Mouse (Mus musculus) erythroblast, embryonic 14.5 days (primary cell): ENCODE data around the gene Npy. TPM values are rescaled to one million over a fixed set of nuclear protein-coding genes. Genes with fewer than 3 reads are reported as not detected.

Experiments used
- H3K27me3 ChIP-seq: 2 replicates; pipeline ENCODE4 v1.6.1; 2012; ENCODE audit warnings: inconsistent platforms; ENCODE audit not compliant: control insufficient read depth
- H3K36me3 ChIP-seq: 2 replicates; pipeline ENCODE4 v1.6.1; 2012; ENCODE audit warnings: mild to moderate bottlenecking, inconsistent platforms; ENCODE audit not compliant: control insufficient read depth
- H3K4me1 ChIP-seq: 2 replicates; pipeline ENCODE4 v1.6.1; 2012; ENCODE audit warnings: inconsistent platforms; ENCODE audit not compliant: control insufficient read depth
- H3K4me3 ChIP-seq: replicated peaks from 2 replicates; pipeline ENCODE3; 2012; ENCODE audit warnings: moderate library complexity, mild to moderate bottlenecking, inconsistent platforms
- H3K9me3 ChIP-seq: 2 replicates; pipeline ENCODE4 v1.6.1; 2012; ENCODE audit warnings: low read length, inconsistent platforms, mixed read lengths; ENCODE audit not compliant: control insufficient read depth
- GATA1 ChIP-seq: IDR thresholded peaks from 2 replicates; pipeline ENCODE4 v1.6.1; 2012; ENCODE audit warnings: low read length, inconsistent platforms, mixed read lengths
- TAL1 ChIP-seq: IDR thresholded peaks from 3 replicates; pipeline ENCODE4 v1.6.1; 2012; ENCODE audit warnings: low read length, inconsistent platforms, mixed read lengths
- polyA plus RNA-seq: library from polyadenylated mRNA; stranded (reverse); fragments of >175 nt; gene quantifications from 2 replicates; pipeline ENCODE4 v1.2.3, GENCODE M21; 2012

Npy gene
- polyA plus RNA-seq, 1 experiment, result 0.35 TPM

GRCm38 (mm10) chr6:49871071-49871470 lies 48.6 kb downstream of the Npy start:
- no peaks in the 10 kb centered on the region for H3K9me3 ChIP-seq
- no peaks in the 10 kb centered on the region for H3K4me1 ChIP-seq
- H3K36me3 ChIP-seq, result no peaks in the 10 kb centered on the region
- no peaks in the 10 kb centered on the region for H3K27me3 ChIP-seq
- TF ChIP-seq TAL1 (no peak), GATA1 (no peak)
- no peak overlapping the region for H3K4me3 ChIP-seq

DNA sequence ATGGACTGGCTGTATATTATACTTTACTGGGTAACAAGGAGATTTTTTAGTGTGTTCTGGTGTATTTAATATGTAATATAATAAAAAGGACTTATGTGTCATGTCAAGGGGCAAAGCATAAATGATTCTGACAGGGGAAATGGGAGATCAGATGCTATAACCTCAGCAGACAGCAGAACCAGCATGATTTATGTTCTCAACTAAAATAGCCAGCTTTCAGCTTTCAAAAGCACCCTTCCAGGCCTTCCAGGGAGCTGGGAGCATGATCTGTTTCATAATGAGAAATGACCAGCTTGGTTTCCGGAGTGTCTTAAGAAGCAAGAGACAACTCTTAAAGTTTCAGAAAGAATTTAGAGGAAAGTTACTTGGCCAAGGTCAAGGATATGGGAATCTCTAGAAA lies 51.0 kb downstream of the Npy start:
- Histone ChIP-seq H3K9me3 (no peaks in the 10 kb centered on the region), H3K4me1 (no peaks in the 10 kb centered on the region), H3K4me3 (no peak overlapping the region), H3K27me3 (no peaks in the 10 kb centered on the region), H3K36me3 (no peaks in the 10 kb centered on the region)
- no peak for TF ChIP-seq TAL1
- no peak for TF ChIP-seq GATA1

DNA sequence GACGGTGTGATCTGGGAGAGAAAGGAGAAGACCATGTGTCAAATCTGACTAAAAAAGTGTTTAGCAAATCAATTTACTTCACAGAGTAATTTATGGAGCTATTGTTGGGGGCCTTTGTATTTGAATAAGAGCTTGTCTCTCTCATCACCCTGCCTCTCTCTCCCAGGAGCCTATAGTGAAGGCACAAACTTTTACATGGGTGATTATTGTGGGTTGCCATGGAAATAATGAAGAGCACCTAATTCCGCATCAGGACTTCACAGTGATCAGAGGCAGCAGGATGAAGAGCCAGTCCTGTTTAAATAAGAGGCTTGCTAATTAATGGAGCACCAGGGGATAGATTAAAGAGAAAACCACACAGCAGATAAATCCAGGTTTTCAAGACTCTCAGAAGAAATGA lies 52.6 kb downstream of the Npy start:
- Histone ChIP-seq H3K27me3 (no peaks in the 10 kb centered on the region), H3K4me1 (no peaks in the 10 kb centered on the region), H3K4me3 (no peak overlapping the region), H3K9me3 (no peaks in the 10 kb centered on the region), H3K36me3 (no peaks in the 10 kb centered on the region)
- no peak for TF ChIP-seq TAL1
- TF ChIP-seq GATA1, result no peak

- Histone ChIP-seq H3K4me3 (no peak overlapping the region), H3K36me3 (no peaks in the 10 kb centered on the region), H3K9me3 (no peaks in the 10 kb centered on the region), H3K4me1 (no peaks in the 10 kb centered on the region), H3K27me3 (no peaks in the 10 kb centered on the region)
- TF ChIP-seq TAL1 (no peak), GATA1 (no peak)
Observed at GRCm38 (mm10) chr6:49875791-49876190, 53.3 kb downstream of the Npy start.
